ENCODE assay signal across 21 mouse cellular contexts in genomic region chr5:143336559-143336958, GRCm38 (mm10). TPM values are rescaled to one million over a fixed set of nuclear protein-coding genes. Genes with fewer than 3 reads are reported as not detected.
A peak's percentile ranks its signal among the peaks of the same experiment; 100 is the strongest.
DNase-seq lines count a peak whose midpoint lies in the region; ATAC-seq and TF ChIP-seq lines count a peak whose summit lies in the region.
"Had no signal": no experiment of that assay in that cellular context is flagged by ENCODE, and none has a peak within 500 bp of the region (broad histone marks: within the 10 kb centered on the region; RNA-seq: fewer than 3 reads in every experiment).

No protein-coding gene starts in this region.

- peaks cover 10% of the 10 kb centered on the region for H3K4me1 ChIP-seq in G1E (ENCODE audit: insufficient read depth, low read depth, low read length)
- H3K4me1 ChIP-seq: embryonic facial prominence, embryonic 12.5 days; forebrain, embryonic 13.5 days; hindbrain, embryonic 15.5 days; limb, embryonic 13.5 days; midbrain, embryonic 13.5 days; neural tube, embryonic 12.5 days had no signal

- peaks cover 9% of the 10 kb centered on the region for H3K27me3 ChIP-seq in G1E (ENCODE audit: insufficient read depth, low read length)
- H3K27me3 ChIP-seq: embryonic facial prominence, embryonic 12.5 days; hindbrain, embryonic 15.5 days; limb, embryonic 13.5 days; midbrain, embryonic 13.5 days; neural tube, embryonic 12.5 days had no signal

- H3K9me3 ChIP-seq in G1E (replicated peaks) = no peaks in the 10 kb centered on the region
- H3K9me3 ChIP-seq: embryonic facial prominence, embryonic 12.5 days; forebrain, embryonic 13.5 days; hindbrain, embryonic 15.5 days; limb, embryonic 13.5 days; midbrain, embryonic 13.5 days; neural tube, embryonic 12.5 days had no signal

- peak; percentile 14 for TF ChIP-seq CTCF in left cerebral cortex, adult 2 months (IDR thresholded peaks at IDR 0.05)
- 0 out of 2 replicates have a peak, but pooled peaks have one; percentile 7 for TF ChIP-seq CTCF in G1E (IDR thresholded peaks at IDR 0.05; ENCODE audit: low read depth, low read length)

- no peak overlapping the region for H3K27ac ChIP-seq in left cerebral cortex, adult 2 months
- H3K27ac ChIP-seq: embryonic facial prominence, embryonic 12.5 days; forebrain, embryonic 13.5 days; hindbrain, embryonic 15.5 days; limb, embryonic 13.5 days; midbrain, embryonic 13.5 days; neural tube, embryonic 12.5 days had no signal

- ATAC-seq in G1E (ENCODE audit: extremely low read depth, insufficient number of reproducible peaks, low FRiP score, poor library complexity, severe bottlenecking) = no peak
- peak; percentile 35; the same call in 1 of the 2 replicates for ATAC-seq in megakaryocyte-erythroid progenitor cell, adult 5-6 weeks (replicated peaks; ENCODE audit: low FRiP score, low TSS enrichment, poor library complexity, severe bottlenecking)
- ATAC-seq: forebrain, embryonic 13.5 days; midbrain, embryonic 13.5 days had no signal

- no peak overlapping the region for H3K4me3 ChIP-seq in left cerebral cortex, adult 2 months
- H3K4me3 ChIP-seq in G1E (ENCODE audit: low read depth, low read length) = no peak overlapping the region
- H3K4me3 ChIP-seq: embryonic facial prominence, embryonic 12.5 days; forebrain, embryonic 13.5 days; hindbrain, embryonic 15.5 days; limb, embryonic 13.5 days; midbrain, embryonic 13.5 days; neural tube, embryonic 12.5 days had no signal

- intact Hi-C loops in left cerebral cortex, adult 2 months (cut with DNase I) = no loop called here
- intact Hi-C loops in left cerebral cortex, postnatal 36 days (cut with DNase I) = no loop called here

- peaks cover 4% of the 10 kb centered on the region for H3K36me3 ChIP-seq in G1E (replicated peaks)
- H3K36me3 ChIP-seq: embryonic facial prominence, embryonic 12.5 days; hindbrain, embryonic 15.5 days; limb, embryonic 13.5 days; midbrain, embryonic 13.5 days; neural tube, embryonic 12.5 days had no signal

- peak; percentile 26 for DNase-seq in adrenal gland, postnatal 14 days
- DNase-seq in adrenal gland, adult 18-20 months (ENCODE audit: low spot score in 2 of 2) = no peak
- DNase-seq in left cerebral cortex, adult 2 months (ENCODE audit: extremely low spot score in 1 of 2, low spot score in 2 of 2) = no peak
- no peak for DNase-seq in left cerebral cortex, postnatal 36 days (ENCODE audit: low spot score in 2 of 2)
- no peak for DNase-seq in G1E (ENCODE audit: low spot score)
- DNase-seq in gastrocnemius, adult 18-20 months (ENCODE audit: low spot score) = no peak
- DNase-seq in cerebellum, adult 9-10 months = no peak
- DNase-seq: B cell, adult 2 months; cerebellum, adult 2 months; gastrocnemius, postnatal 10 days; kidney, postnatal 14 days; lung, postnatal 10 days had no signal

RNA-seq across cellular contexts. Expression of gene Zdhhc4, which starts 7.5 kb away (rescaled TPM):
- 52.0 and 52.5 TPM in 2 replicates for total RNA-seq in adrenal gland, postnatal 14 days (2021)
- total RNA-seq in adrenal gland, adult 18-20 months (2021) = 10 to 100 TPM; 60.7 to 68.5 TPM
- total RNA-seq in left cerebral cortex, adult 2 months (2021) = 10 to 100 TPM; 41.8 to 42.3 TPM
- 10 to 100 TPM; 38.6 to 46.2 TPM for total RNA-seq in left cerebral cortex, postnatal 36 days (2021)
- total RNA-seq in G1E (2014; fragmentation: Nextera tagmentation) (53.5 and 75.9 TPM in 2 replicates), G1E (2017) (45.6 and 45.8 TPM in 2 replicates)
- polyA plus RNA-seq in G1E (2012) = 47.5 and 68.7 TPM in 2 replicates
- total RNA-seq in megakaryocyte-erythroid progenitor cell, adult 5-6 weeks (2014; fragmentation: Nextera tagmentation) = 70.6 and 74.5 TPM in 2 replicates
- 23.2 and 40.8 TPM in 2 replicates for total RNA-seq in megakaryocyte-erythroid progenitor cell, adult 5-6 weeks (2017)
- 10 to 100 TPM; 34.7 to 38.1 TPM for total RNA-seq in gastrocnemius, adult 18-20 months (2021)

RNA-seq across cellular contexts. Expression of gene Grid2ip, which starts 20.6 kb away (rescaled TPM):
- 0.41 and 0.68 TPM in 2 replicates for total RNA-seq in adrenal gland, postnatal 14 days (2021)
- under 1 TPM; 0.26 to 0.36 TPM for total RNA-seq in adrenal gland, adult 18-20 months (2021)
- total RNA-seq in left cerebral cortex, adult 2 months (2021) = 1 to 10 TPM; 2.2 to 2.7 TPM
- total RNA-seq in left cerebral cortex, postnatal 36 days (2021) = 1 to 10 TPM; 1.5 to 2.7 TPM
- total RNA-seq in G1E (2014; fragmentation: Nextera tagmentation) (not detected in 2 replicates), G1E (2017) (0.05 TPM in 1 of 2 replicates, not detected in the other)
- 0.02 TPM in 1 of 2 replicates, not detected in the other for polyA plus RNA-seq in G1E (2012)
- total RNA-seq in megakaryocyte-erythroid progenitor cell, adult 5-6 weeks (2014; fragmentation: Nextera tagmentation) = not detected in 2 replicates
- not detected in 2 replicates for total RNA-seq in megakaryocyte-erythroid progenitor cell, adult 5-6 weeks (2017)
- total RNA-seq in gastrocnemius, adult 18-20 months (2021) = not detected
- polyA plus RNA-seq: thymus, postnatal 0 days had no signal

RNA-seq across cellular contexts. Expression of gene E130309D02Rik, which starts 21.4 kb away (rescaled TPM):
- total RNA-seq in adrenal gland, postnatal 14 days (2021) = 24.5 and 26.4 TPM in 2 replicates
- total RNA-seq in adrenal gland, adult 18-20 months (2021) = 10 to 100 TPM; 22.9 to 34.2 TPM
- total RNA-seq in left cerebral cortex, adult 2 months (2021) = 10 to 100 TPM; 24.2 to 25.5 TPM
- 10 to 100 TPM; 24.8 to 27.9 TPM for total RNA-seq in left cerebral cortex, postnatal 36 days (2021)
- total RNA-seq in G1E (2014; fragmentation: Nextera tagmentation) = 75.0 and 91.2 TPM in 2 replicates
- 18.0 and 19.4 TPM in 2 replicates for total RNA-seq in G1E (2017)
- 134 and 163 TPM in 2 replicates for polyA plus RNA-seq in G1E (2012)
- 60.6 and 64.4 TPM in 2 replicates for total RNA-seq in megakaryocyte-erythroid progenitor cell, adult 5-6 weeks (2014; fragmentation: Nextera tagmentation)
- 10.5 and 23.6 TPM in 2 replicates for total RNA-seq in megakaryocyte-erythroid progenitor cell, adult 5-6 weeks (2017)
- 10 to 100 TPM; 10.5 to 12.6 TPM for total RNA-seq in gastrocnemius, adult 18-20 months (2021)

RNA-seq across cellular contexts. Expression of gene Zfp853, which starts 43.1 kb away (rescaled TPM):
- 0.41 and 0.83 TPM in 2 replicates for total RNA-seq in adrenal gland, postnatal 14 days (2021)
- under 1 TPM; 0.17 to 0.38 TPM for total RNA-seq in adrenal gland, adult 18-20 months (2021)
- 1 to 10 TPM; 5.8 to 7.1 TPM for total RNA-seq in left cerebral cortex, adult 2 months (2021)
- 1 to 10 TPM; 6.4 to 7.3 TPM for total RNA-seq in left cerebral cortex, postnatal 36 days (2021)
- total RNA-seq in G1E (2014; fragmentation: Nextera tagmentation) (0.63 TPM in 1 of 2 replicates, not detected in the other), G1E (2017) (0.06 and 0.11 TPM in 2 replicates)
- polyA plus RNA-seq in G1E (2012) = 0.03 and 0.10 TPM in 2 replicates
- total RNA-seq in megakaryocyte-erythroid progenitor cell, adult 5-6 weeks (2014; fragmentation: Nextera tagmentation) = not detected in 2 replicates
- not detected in 2 replicates for total RNA-seq in megakaryocyte-erythroid progenitor cell, adult 5-6 weeks (2017)
- total RNA-seq in gastrocnemius, adult 18-20 months (2021) = not detected
- polyA plus RNA-seq: forebrain, embryonic 13.5 days; heart, embryonic 14.5 days; neural tube, embryonic 12.5 days had no signal
